Mouse (Mus musculus) erythroblast, embryonic 14.5 days (primary cell): Measurements from ENCODE around the gene Cfap44.

Experiments used
- GATA1 ChIP-seq: IDR thresholded peaks from 2 replicates; pipeline ENCODE4 v1.6.1; 2012; ENCODE audit warnings: low read length, inconsistent platforms, mixed read lengths
- TAL1 ChIP-seq: IDR thresholded peaks from 3 replicates; pipeline ENCODE4 v1.6.1; 2012; ENCODE audit warnings: low read length, inconsistent platforms, mixed read lengths

- TF ChIP-seq GATA1 (no peak), TAL1 (no peak)
Measured at GRCm38 (mm10) chr16:44407211-44407610, 12.6 kb downstream of the Cfap44 start.
